Mouse (Mus musculus): ENCODE measurements around the gene Dohh. TPM values are rescaled to one million over a fixed set of nuclear protein-coding genes. Genes with fewer than 3 reads are reported as not detected.

The Dohh gene
- 46.3 and 48.3 TPM in 2 replicates for polyA plus RNA-seq (2015; fragmentation: Nextera tagmentation; extraction: Ambion mirVana)

DNA sequence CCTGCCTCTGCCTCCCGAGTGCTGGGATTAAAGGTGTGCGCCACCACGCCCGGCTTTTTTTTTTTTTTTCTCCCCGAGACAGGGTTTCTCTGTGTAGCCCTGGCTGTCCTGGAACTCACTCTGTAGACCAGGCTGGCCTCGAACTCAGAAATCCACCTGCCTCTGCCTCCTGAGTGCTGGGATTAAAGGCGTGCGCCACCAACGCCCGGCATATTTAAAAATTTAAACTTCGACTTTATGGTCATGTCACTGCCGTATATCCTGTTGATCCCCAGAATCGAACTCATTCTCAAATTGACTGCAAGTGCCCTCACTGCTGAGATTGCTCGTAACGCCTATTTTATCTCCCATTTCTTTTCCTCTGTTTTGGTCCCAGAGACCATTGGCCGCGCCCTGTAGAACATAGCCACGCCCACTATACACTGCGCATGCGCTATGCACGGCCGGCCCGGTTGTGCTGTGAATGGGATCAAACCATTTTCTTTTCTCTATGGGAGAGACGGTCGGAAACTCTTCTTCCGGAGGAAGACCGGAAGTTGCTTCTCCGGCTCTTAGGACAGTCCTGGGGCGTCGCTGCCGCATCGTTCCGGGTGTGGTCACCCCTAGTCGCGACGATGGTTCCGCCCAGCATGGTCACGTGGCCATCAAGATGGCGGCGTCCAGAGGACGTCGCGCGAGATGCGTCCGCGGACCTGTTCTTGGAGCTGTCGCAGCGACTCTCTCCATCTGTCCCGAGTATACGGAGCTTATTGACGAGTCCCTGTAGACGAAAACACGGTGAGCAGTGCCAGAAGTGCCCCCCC is at the start of gene Dohh, which contains the start of gene Gm48551:
Gene Dohh (plus strand): TSS at position 627 of the 803 bp plus-strand sequence.
Gene Gm48551 (plus strand): TSS at position 665 of the 803 bp plus-strand sequence.
- H3K27me3 ChIP-seq (ENCODE audit: control insufficient read depth, insufficient read depth, low read depth, low read length) = no peaks in the 10 kb centered on the region
- H3K9me3 ChIP-seq (replicated peaks; ENCODE audit: control insufficient read depth, low read length) = no peaks in the 10 kb centered on the region
- WGBS (ENCODE audit: insufficient replicate concordance) = 3% methylated on average over 50 of the region's 54 CpGs
- H3K4me1 ChIP-seq (ENCODE audit: control insufficient read depth, low read depth, low read length) = peaks cover 60% of the 10 kb centered on the region
- peak; percentile 76 for ATAC-seq (ENCODE audit: low read depth)
- H3K27ac ChIP-seq (ENCODE audit: low read length) = peak within 1 kb of the TSS; percentile 100
- peak within 1 kb of the TSS; percentile 86 for H3K9ac ChIP-seq (ENCODE audit: low read depth, low read length)
- peak within 1 kb of the TSS; percentile 93 for H3K4me3 ChIP-seq (ENCODE audit: low read depth, low read length)
- peaks cover 26% of the 10 kb centered on the region for H3K36me3 ChIP-seq (ENCODE audit: control insufficient read depth, insufficient read depth)
- H3K4me2 ChIP-seq (ENCODE audit: low read depth, low read length) = peak within 1 kb of the TSS; percentile 91

DNA sequence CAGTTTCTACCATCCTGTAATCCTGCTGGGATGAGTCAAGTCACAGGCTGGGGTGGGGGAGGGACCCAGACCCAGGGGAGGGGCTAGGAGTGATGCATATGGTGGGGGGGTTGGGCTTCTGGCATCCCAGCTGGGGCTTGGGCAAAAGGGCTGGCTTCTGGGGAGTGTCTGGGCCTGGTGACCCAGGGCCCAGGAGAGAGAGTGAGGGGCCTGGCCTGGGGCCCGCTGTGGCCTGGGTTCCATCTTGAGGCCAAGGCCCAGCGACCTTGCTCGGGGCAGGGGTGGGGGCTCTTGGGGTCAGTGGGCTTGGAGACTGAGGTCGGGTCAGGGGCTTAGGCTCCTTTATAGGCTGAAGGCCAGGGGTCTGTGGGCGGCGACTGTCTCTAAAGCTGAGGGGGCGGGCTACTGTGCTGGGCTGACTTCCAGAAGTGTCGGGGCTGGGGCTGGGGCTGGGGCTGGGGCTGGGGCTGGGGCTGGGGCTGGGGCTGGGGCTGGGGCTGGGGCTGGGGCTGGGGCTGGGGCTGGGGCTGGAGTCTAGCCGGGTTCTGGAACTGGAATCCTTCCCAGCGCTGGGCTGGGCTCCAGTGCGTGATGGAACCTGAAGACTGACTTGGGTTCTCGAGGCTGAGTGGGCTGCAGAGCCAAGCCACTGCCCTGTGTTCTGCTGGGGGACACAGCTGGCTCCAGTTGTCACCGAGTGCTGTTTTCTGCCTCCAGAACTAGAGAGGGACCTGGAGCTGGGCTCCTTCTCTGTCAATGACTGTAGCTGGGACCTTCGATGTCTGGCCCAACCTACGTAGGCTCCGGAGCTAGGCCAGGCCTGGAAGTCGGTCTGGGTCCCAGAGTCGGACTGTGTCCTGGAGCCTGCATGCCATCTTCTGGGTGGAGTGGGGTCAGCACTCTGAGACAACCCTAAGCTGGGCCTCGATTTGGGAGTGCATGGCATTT is 48.6 kb upstream of the Dohh start:
- Histone ChIP-seq H3K4me3 (ENCODE audit: low read depth, low read length) (no peak overlapping the region), H3K27me3 (ENCODE audit: control insufficient read depth, insufficient read depth, low read depth, low read length) (peaks cover 8% of the 10 kb centered on the region; the same call in 1 of the 2 replicates), H3K36me3 (ENCODE audit: control insufficient read depth, insufficient read depth) (no peaks in the 10 kb centered on the region), H3K9me3 (replicated peaks; ENCODE audit: control insufficient read depth, low read length) (no peaks in the 10 kb centered on the region), H3K9ac (ENCODE audit: low read depth, low read length) (no peak overlapping the region), H3K27ac (ENCODE audit: low read length) (no peak overlapping the region), H3K4me2 (ENCODE audit: low read depth, low read length) (no peak overlapping the region), H3K4me1 (ENCODE audit: control insufficient read depth, low read depth, low read length) (peaks cover 6% of the 10 kb centered on the region)
- no peak for ATAC-seq (ENCODE audit: low read depth)
- 64% methylated on average over 19 of the region's 19 CpGs for WGBS (ENCODE audit: insufficient replicate concordance)

DNA sequence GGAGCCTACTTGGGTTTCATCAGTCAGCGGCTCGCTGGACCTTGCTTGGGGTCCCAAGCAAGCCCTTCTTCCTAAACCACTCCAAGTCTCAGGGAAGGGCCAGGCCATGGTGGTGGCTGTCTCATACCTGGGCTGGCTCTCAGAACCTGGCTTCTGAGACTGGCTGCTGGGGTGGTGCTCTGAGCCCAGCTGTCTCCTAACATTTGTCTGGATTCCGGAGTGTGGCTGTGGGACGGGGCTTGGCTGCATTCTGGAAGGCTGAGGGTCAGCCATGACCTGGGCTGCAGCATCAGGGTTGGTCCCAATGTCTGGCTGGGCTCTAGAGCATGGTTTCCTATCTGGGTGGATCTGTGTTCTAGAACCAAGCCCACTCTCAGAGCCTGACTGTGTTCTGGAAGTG is 47.7 kb upstream of the Dohh start:
- no peak overlapping the region for H3K4me2 ChIP-seq (ENCODE audit: low read depth, low read length)
- no peak overlapping the region for H3K27ac ChIP-seq (ENCODE audit: low read length)
- H3K4me3 ChIP-seq (ENCODE audit: low read depth, low read length) = no peak overlapping the region
- peaks cover 14% of the 10 kb centered on the region for H3K4me1 ChIP-seq (ENCODE audit: control insufficient read depth, low read depth, low read length)
- H3K36me3 ChIP-seq (ENCODE audit: control insufficient read depth, insufficient read depth) = no peaks in the 10 kb centered on the region
- H3K27me3 ChIP-seq (ENCODE audit: control insufficient read depth, insufficient read depth, low read depth, low read length) = peaks cover 12% of the 10 kb centered on the region
- ATAC-seq (ENCODE audit: low read depth) = no peak
- no peaks in the 10 kb centered on the region for H3K9me3 ChIP-seq (replicated peaks; ENCODE audit: control insufficient read depth, low read length)
- WGBS (ENCODE audit: insufficient replicate concordance) = 75% methylated on average over 4 of the region's 4 CpGs
- no peak overlapping the region for H3K9ac ChIP-seq (ENCODE audit: low read depth, low read length)

DNA sequence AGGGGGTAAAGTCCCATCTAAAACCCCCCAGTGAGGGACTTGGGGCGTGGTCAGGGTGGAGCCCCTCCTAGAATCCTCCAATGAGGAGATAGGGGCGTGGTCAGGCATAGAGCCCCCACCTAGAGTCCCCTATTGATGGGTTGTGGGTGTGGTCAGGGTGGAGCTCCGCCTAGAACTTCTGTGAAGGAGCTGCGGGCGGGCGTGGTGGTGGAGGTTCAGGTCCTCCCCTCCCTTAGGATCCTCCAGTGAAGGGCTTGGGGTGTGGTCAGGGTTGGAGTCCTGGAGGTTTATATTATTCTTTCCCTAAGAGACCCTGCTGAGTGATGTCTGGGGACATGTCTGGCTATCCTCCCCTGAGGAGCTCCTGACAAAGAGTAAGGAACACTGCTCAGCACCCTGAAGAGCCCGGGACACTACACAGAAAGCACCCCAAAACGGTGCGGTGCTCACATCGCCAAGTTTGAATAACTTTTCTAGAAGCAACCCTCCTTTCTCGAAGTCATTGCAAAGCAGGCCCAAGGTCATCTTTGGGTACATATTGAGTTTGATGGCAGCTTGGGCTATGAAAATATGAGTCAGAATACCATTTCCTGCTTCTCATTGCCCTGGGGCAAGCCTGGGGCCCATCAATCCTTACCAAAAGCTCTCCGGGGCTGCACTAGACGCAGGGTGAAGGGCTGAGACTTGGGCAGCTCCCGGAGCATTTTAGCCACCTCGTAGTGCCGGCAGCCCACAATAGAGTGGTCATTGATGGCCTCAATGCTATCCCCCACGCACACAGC is 43.5 kb upstream of the Dohh start:
- Histone ChIP-seq H3K9ac (ENCODE audit: low read depth, low read length) (no peak overlapping the region), H3K27ac (ENCODE audit: low read length) (no peak overlapping the region), H3K27me3 (ENCODE audit: control insufficient read depth, insufficient read depth, low read depth, low read length) (peaks cover 49% of the 10 kb centered on the region), H3K4me1 (ENCODE audit: control insufficient read depth, low read depth, low read length) (peaks cover 20% of the 10 kb centered on the region), H3K9me3 (replicated peaks; ENCODE audit: control insufficient read depth, low read length) (no peaks in the 10 kb centered on the region), H3K36me3 (ENCODE audit: control insufficient read depth, insufficient read depth) (no peaks in the 10 kb centered on the region), H3K4me2 (ENCODE audit: low read depth, low read length) (no peak overlapping the region), H3K4me3 (ENCODE audit: low read depth, low read length) (no peak overlapping the region)
- 41% methylated on average over 17 of the region's 17 CpGs for WGBS (ENCODE audit: insufficient replicate concordance)
- ATAC-seq (ENCODE audit: low read depth) = 0 out of 2 replicates have a peak, but pooled peaks have one; percentile 36

DNA sequence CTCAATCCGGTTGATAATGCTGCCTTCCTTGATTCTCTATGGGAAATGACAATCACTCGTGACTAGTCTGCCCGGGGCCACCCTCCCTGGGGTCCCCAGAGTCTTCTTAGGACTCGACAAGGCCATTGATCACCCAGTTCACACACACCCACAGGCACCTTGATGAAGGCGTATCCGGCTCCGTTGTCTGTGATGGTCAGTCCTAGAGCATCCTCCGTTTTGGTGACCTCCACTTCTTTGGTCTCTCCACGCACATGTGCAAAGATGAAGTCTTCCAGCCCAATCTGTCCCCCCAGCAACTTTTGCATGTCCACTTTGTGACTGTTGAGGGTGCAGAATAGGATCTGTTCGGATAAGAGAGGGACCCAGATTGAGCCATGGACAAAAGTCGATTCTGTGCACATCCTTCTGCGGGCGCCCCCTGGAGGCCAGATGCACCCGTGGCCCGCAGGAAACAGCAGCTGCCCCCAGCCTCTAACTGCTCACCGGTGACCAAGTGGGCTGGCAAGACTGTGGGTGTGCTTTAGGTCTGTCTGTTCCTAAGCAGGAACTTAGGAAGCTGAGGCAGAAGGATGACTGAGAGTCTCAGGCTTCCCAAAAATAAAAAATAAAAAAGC is 42.8 kb upstream of the Dohh start:
- H3K36me3 ChIP-seq (ENCODE audit: control insufficient read depth, insufficient read depth) = no peaks in the 10 kb centered on the region
- WGBS (ENCODE audit: insufficient replicate concordance) = 29% methylated on average over 16 of the region's 16 CpGs
- no peaks in the 10 kb centered on the region for H3K9me3 ChIP-seq (replicated peaks; ENCODE audit: control insufficient read depth, low read length)
- no peak overlapping the region for H3K27ac ChIP-seq (ENCODE audit: low read length)
- no peak for ATAC-seq (ENCODE audit: low read depth)
- no peak overlapping the region for H3K9ac ChIP-seq (ENCODE audit: low read depth, low read length)
- H3K27me3 ChIP-seq (ENCODE audit: control insufficient read depth, insufficient read depth, low read depth, low read length) = peaks cover 51% of the 10 kb centered on the region
- no peak overlapping the region for H3K4me3 ChIP-seq (ENCODE audit: low read depth, low read length)
- no peak overlapping the region for H3K4me2 ChIP-seq (ENCODE audit: low read depth, low read length)
- peaks cover 24% of the 10 kb centered on the region for H3K4me1 ChIP-seq (ENCODE audit: control insufficient read depth, low read depth, low read length)

DNA sequence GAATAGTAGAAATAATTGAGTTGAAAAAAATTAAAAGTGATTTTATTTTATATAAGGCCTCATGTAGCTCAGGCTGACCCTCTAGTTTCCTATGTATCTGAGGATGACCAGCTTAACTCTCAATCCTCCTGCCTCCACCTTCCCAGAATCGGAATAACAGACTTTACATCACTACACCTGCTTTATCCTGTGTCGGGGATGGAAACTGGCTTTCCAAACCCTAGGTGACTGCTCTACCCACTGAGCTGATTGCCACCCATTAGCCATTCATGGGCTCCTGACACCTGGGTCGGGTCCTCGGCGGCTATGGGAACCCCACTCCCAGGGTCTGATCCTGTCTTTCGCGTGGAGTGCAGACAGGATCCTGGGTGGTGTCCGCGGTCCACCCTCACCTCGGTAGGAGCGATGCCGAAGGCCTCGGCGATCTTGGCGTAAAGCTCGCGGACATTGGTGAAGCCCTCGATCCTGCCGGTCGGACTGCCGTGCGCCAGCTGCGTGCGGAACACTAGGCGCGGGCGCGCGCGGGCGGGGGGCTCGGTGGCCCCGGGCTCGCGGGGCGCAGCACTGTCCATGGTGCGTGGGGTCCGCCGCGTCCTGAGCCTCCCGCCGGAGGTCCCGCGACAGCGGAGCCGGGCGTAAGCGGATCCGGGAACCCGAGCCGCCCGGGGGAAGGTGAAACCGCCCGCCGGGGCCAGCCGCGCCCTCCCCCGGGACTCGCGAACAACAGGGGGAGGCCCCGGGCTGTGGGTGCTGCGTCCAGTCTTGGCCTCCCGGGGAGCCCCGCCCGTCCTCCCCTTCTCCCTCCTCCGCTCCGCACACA is 41.3 kb upstream of the Dohh start, which contains the start of gene Gipc3:
Gene Gipc3 (minus strand): TSS at position 581 of the 820 bp plus-strand sequence.
- H3K9me3 ChIP-seq (replicated peaks; ENCODE audit: control insufficient read depth, low read length) = no peaks in the 10 kb centered on the region
- H3K36me3 ChIP-seq (ENCODE audit: control insufficient read depth, insufficient read depth) = no peaks in the 10 kb centered on the region
- peaks cover 50% of the 10 kb centered on the region for H3K27me3 ChIP-seq (ENCODE audit: control insufficient read depth, insufficient read depth, low read depth, low read length)
- peaks cover 36% of the 10 kb centered on the region for H3K4me1 ChIP-seq (ENCODE audit: control insufficient read depth, low read depth, low read length)
- H3K4me3 ChIP-seq (ENCODE audit: low read depth, low read length) = peak within 1 kb of the TSS; percentile 53
- 6% methylated on average over 54 of the region's 67 CpGs for WGBS (ENCODE audit: insufficient replicate concordance)
- H3K4me2 ChIP-seq (ENCODE audit: low read depth, low read length) = peak within 1 kb of the TSS; percentile 66
- ATAC-seq (ENCODE audit: low read depth) = no peak
- H3K27ac ChIP-seq (ENCODE audit: low read length) = no peak within 1 kb of the TSS
- peak within 1 kb of the TSS; percentile 38 for H3K9ac ChIP-seq (ENCODE audit: low read depth, low read length)

DNA sequence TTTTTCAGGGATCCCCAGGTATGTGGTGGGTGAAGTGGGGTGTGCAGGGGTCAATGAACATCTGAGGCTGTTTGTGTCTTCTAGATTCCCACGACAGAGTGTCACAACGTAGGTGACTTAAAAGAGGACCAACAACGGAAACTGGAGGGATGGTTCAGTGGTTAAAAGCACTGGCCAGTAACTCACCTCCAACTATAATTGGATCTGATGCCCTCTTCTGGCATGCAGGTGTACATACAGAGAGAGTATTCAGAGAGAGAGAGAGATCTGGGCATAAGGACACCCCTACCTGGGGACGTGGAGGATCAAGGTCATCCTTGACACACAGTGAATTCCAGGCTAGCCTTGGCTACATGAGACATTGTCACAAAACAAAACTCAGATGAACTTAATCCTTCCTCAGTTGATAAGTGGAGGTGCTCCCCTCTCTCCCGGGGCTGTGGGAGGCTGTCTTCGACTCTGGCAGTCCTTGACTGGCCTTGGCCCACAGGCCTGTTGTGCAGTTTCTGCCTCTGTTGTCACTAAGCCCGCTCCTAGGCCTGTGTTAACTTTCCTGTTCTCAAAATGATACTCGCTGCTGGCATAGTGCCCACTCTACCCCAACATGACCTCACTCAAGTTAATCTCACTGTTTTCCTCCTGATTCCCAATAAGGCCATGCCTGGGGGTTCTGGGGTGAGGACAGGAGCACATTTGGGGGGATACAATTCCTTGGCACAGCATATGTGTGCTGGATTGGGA is 39.6 kb upstream of the Dohh start:
- Histone ChIP-seq H3K27ac (ENCODE audit: low read length) (no peak overlapping the region), H3K4me2 (ENCODE audit: low read depth, low read length) (no peak overlapping the region), H3K4me1 (ENCODE audit: control insufficient read depth, low read depth, low read length) (peaks cover 50% of the 10 kb centered on the region), H3K9me3 (replicated peaks; ENCODE audit: control insufficient read depth, low read length) (no peaks in the 10 kb centered on the region), H3K9ac (ENCODE audit: low read depth, low read length) (no peak overlapping the region), H3K27me3 (ENCODE audit: control insufficient read depth, insufficient read depth, low read depth, low read length) (peaks cover 47% of the 10 kb centered on the region), H3K36me3 (ENCODE audit: control insufficient read depth, insufficient read depth) (peaks cover 2% of the 10 kb centered on the region; the same call in 1 of the 2 replicates), H3K4me3 (ENCODE audit: low read depth, low read length) (no peak overlapping the region)
- 34% methylated on average over 8 of the region's 8 CpGs for WGBS (ENCODE audit: insufficient replicate concordance)
- ATAC-seq (ENCODE audit: low read depth) = no peak

Measured in liver, embryonic 16.5 days (tissue).